Mouse (Mus musculus): ENCODE data around the gene Sult6b2. TPM values are rescaled to one million over a fixed set of nuclear protein-coding genes. Genes with fewer than 3 reads are reported as not detected.
A peak's percentile ranks its signal among the peaks of the same experiment; 100 is the strongest.

Gene Sult6b2
- total RNA-seq, 2 experiments from 2014 or later, result not detected

- no peak for DNase-seq (ENCODE audit: extremely low spot score in 1 of 2, low spot score in 2 of 2)
- no peak for TF ChIP-seq CTCF (IDR thresholded peaks at IDR 0.05)
- no peak overlapping the region for H3K4me3 ChIP-seq
- H3K27ac ChIP-seq, result no peak overlapping the region
- intact Hi-C loops (cut with DNase I), result no loop called here
These were observed 16.0 kb downstream of the Sult6b2 start for GRCm38 (mm10) chr6:142788042-142788987.

- no peak overlapping the region for H3K27ac ChIP-seq
- intact Hi-C loops (cut with DNase I), result no loop called here
- no peak for DNase-seq (ENCODE audit: extremely low spot score in 1 of 2, low spot score in 2 of 2)
- TF ChIP-seq CTCF (IDR thresholded peaks at IDR 0.05), result no peak
- H3K4me3 ChIP-seq, result no peak overlapping the region
These were observed 18.2 kb downstream of the Sult6b2 start for GRCm38 (mm10) chr6:142786106-142786505.

GRCm38 (mm10) chr6:142785343-142785742 lies 19.0 kb downstream of the Sult6b2 start:
- Histone ChIP-seq H3K4me3 (no peak overlapping the region), H3K27ac (no peak overlapping the region)
- intact Hi-C loops (cut with DNase I), result no loop called here
- no peak for DNase-seq (ENCODE audit: extremely low spot score in 1 of 2, low spot score in 2 of 2)
- TF ChIP-seq CTCF (IDR thresholded peaks at IDR 0.05), result peak; percentile 66

DNA sequence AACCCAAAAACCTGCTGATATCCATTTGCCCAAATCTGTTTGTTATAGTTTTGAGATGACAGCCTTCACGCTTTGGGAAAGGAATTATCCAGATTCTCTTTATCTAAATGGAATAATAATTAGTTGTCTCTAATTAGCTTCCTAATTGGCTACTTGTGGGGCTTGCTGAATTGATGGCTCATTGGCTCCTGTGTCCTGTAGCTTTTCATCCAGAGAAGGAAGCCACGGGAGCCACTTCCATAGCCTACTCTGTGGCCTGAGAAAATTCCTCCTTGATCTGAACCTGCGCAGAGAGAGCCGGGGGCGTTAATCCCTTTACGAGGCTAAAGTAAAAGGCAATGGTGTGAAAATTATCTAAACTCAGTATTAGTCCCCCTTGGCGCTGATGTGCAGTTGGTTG lies 23.0 kb downstream of the Sult6b2 start:
- H3K27ac ChIP-seq, result no peak overlapping the region
- H3K4me3 ChIP-seq, result no peak overlapping the region
- intact Hi-C loops (cut with DNase I), result loop anchor here (2.0 kb wide), 1 partner anchor 184 kb away; the partner anchor contains the start of gene St8sia1
- no peak for DNase-seq (ENCODE audit: extremely low spot score in 1 of 2, low spot score in 2 of 2)
- no peak for TF ChIP-seq CTCF (IDR thresholded peaks at IDR 0.05)

GRCm38 (mm10) chr6:142780574-142781033 lies 23.7 kb downstream of the Sult6b2 start:
- intact Hi-C loops (cut with DNase I), result loop anchor here (2.0 kb wide), 1 partner anchor 184 kb away; the partner anchor contains the start of gene St8sia1
- no peak for DNase-seq (ENCODE audit: extremely low spot score in 1 of 2, low spot score in 2 of 2)
- Histone ChIP-seq H3K27ac (no peak overlapping the region), H3K4me3 (no peak overlapping the region)
- TF ChIP-seq CTCF (IDR thresholded peaks at IDR 0.05), result no peak

DNA sequence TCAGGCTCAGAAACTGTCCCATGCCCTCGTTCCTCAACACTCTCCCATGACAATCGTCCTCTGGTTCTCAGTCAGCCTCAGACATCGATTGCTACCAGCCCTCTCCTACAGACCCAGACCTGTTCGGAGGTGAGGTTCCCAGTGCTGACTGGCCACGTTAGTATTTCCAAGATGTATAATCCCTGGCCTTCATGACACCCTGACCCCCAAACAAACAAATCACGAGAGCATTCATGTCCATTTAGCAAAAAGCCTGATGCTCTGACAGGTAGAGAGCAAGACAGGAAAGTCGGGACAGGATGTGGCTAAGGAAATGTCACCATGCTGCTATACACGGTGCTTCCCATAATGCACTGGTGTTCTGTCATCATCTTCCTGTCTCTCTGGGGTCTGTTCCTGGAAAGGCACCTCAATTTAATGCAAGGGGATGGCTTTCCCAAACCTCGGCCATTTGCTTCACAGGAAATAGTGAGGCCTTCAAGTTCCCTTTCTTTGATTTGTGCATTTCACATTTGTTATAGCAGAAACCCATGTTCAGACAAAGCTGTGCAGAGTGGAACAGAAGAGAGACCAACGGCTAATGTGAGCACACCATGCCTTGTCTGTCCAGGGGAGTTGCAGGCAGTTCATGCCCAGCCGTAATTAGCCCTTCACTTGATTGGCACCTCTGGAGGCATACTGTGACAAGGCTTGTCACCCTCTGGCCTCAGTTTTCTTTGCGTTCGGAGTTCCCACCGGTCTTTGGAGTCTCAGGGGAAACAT lies 24.3 kb downstream of the Sult6b2 start:
- intact Hi-C loops (cut with DNase I), result loop anchor here (1.0 to 5.0 kb wide), 4 partner anchors 34 to 397 kb away; partner anchors contain the start of gene St8sia1
- TF ChIP-seq CTCF (IDR thresholded peaks at IDR 0.05), result no peak
- H3K27ac ChIP-seq, result no peak overlapping the region
- no peak for DNase-seq (ENCODE audit: extremely low spot score in 1 of 2, low spot score in 2 of 2)
- no peak overlapping the region for H3K4me3 ChIP-seq

GRCm38 (mm10) chr6:142779045-142779811 lies 25.1 kb downstream of the Sult6b2 start:
- peak; percentile 78 for TF ChIP-seq CTCF (IDR thresholded peaks at IDR 0.05)
- DNase-seq (ENCODE audit: extremely low spot score in 1 of 2, low spot score in 2 of 2), result peak; percentile 39 to 47
- Histone ChIP-seq H3K27ac (no peak overlapping the region), H3K4me3 (no peak overlapping the region)
- intact Hi-C loops (cut with DNase I), result loop anchor here (1.0 to 5.0 kb wide), 3 partner anchors 35 to 398 kb away; no protein-coding TSS in a partner anchor

DNA sequence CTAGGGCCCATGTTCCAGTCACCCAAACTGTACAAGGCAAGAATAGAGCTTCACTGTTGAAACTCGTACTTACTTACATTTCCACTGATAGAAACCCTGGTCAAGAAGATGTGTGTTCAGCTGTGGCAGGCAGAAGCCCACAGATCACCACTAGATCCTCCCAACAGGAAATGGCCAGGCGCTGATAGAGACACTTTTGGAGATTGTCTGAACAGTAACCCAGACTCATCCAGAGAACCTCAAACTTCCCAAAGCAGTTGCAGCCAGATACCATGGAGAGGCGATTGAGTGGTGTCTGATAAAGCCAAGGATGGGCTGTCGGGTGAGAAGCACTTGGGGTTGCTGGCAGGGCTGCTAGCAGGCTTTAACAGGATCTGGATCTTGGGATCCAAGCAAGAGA lies 27.4 kb downstream of the Sult6b2 start:
- H3K4me3 ChIP-seq, result no peak overlapping the region
- TF ChIP-seq CTCF (IDR thresholded peaks at IDR 0.05), result no peak
- DNase-seq (ENCODE audit: extremely low spot score in 1 of 2, low spot score in 2 of 2), result no peak
- H3K27ac ChIP-seq, result no peak overlapping the region
- intact Hi-C loops (cut with DNase I), result loop anchor here (5.0 kb wide), 2 partner anchors 235 to 400 kb away; no protein-coding TSS in a partner anchor

DNA sequence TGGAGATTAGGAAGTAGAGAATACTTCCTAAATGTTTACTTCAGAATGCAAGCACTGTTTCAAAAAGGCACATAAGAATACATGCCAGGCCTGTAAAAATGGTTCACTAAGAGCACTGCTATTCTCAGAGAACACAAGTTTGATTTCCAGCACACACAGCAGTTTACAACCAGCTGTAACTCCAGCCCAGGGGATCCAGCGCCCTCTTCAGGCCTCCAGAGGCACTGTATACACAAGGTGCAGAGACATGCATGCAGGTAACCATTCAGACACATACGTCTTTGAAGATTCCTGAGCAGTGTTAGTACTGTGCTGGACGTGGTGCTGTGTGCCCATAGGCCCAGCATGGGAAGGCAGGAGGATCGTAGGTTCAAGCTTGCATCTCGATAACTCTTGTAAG lies 30.7 kb downstream of the Sult6b2 start:
- no peak overlapping the region for H3K4me3 ChIP-seq
- H3K27ac ChIP-seq, result no peak overlapping the region
- intact Hi-C loops (cut with DNase I), result no loop called here
- no peak for DNase-seq (ENCODE audit: extremely low spot score in 1 of 2, low spot score in 2 of 2)
- TF ChIP-seq CTCF (IDR thresholded peaks at IDR 0.05), result peak; percentile 20

- H3K4me3 ChIP-seq, result no peak overlapping the region
- no peak for DNase-seq (ENCODE audit: extremely low spot score in 1 of 2, low spot score in 2 of 2)
- H3K27ac ChIP-seq, result no peak overlapping the region
- TF ChIP-seq CTCF (IDR thresholded peaks at IDR 0.05), result no peak
- intact Hi-C loops (cut with DNase I), result no loop called here
These were observed 32.7 kb downstream of the Sult6b2 start for GRCm38 (mm10) chr6:142771643-142772042.

DNA sequence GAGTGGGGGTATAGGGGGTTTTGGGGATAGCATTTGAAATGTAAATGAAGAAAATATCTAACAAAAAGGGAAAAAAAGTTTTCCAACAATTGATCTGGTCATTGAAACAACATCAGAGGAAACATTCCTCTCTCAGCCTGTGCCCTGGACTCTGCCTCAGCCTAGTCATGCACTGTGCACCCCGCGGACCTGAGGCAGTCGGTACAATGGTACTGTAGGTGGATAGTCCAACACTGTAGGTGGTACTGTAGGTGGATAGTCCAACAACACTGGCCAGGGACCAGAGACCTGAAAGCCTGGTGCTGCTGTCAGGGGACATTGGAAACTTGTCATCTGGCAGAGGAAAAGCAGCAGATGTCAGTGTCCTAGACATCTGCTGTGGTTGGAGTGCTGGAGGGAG lies 34.4 kb downstream of the Sult6b2 start:
- Histone ChIP-seq H3K4me3 (no peak overlapping the region), H3K27ac (no peak overlapping the region)
- DNase-seq (ENCODE audit: extremely low spot score in 1 of 2, low spot score in 2 of 2), result no peak
- TF ChIP-seq CTCF (IDR thresholded peaks at IDR 0.05), result no peak
- intact Hi-C loops (cut with DNase I), result no loop called here
